Mouse (Mus musculus): ENCODE measurements around the gene Srpk2. TPM values are rescaled to one million over a fixed set of nuclear protein-coding genes. Genes with fewer than 3 reads are reported as not detected.
"Not testable (repeated sequence)": the region's sequence is repeated elsewhere in the genome, so short reads cannot be mapped to it uniquely, and the experiment has no call there.

The Srpk2 gene
- polyA plus RNA-seq, 1 experiment, result 7.8 TPM

- no peak for TF ChIP-seq CTCF (IDR thresholded peaks at IDR 0.05; ENCODE audit: insufficient read depth, low read length)
- TF ChIP-seq POLR2A (IDR thresholded peaks at IDR 0.05; ENCODE audit: borderline replicate concordance, extremely low read depth, low read depth, low read length), result no peak
- H3K4me3 ChIP-seq (replicated peaks; ENCODE audit: extremely low read depth, low read depth, low read length), result no peak overlapping the region
- no peaks in the 10 kb centered on the region for H3K4me1 ChIP-seq (ENCODE audit: control insufficient read depth, insufficient read depth, low read length)
- 81% methylated on average over 4 of the region's 4 CpGs for WGBS
- no peak for DNase-seq
Observed at GRCm38 (mm10) chr5:23577847-23578246, 106.6 kb downstream of the Srpk2 start.

- no peak overlapping the region for H3K4me3 ChIP-seq (replicated peaks; ENCODE audit: extremely low read depth, low read depth, low read length)
- H3K4me1 ChIP-seq (ENCODE audit: control insufficient read depth, insufficient read depth, low read length), result no peaks in the 10 kb centered on the region
- no peak for DNase-seq
- 52% methylated on average over 6 of the region's 6 CpGs for WGBS
- TF ChIP-seq POLR2A (IDR thresholded peaks at IDR 0.05; ENCODE audit: borderline replicate concordance, extremely low read depth, low read depth, low read length), result no peak
- TF ChIP-seq CTCF (IDR thresholded peaks at IDR 0.05; ENCODE audit: insufficient read depth, low read length), result no peak
Observed at GRCm38 (mm10) chr5:23576336-23577094, 107.9 kb downstream of the Srpk2 start.

GRCm38 (mm10) chr5:23573942-23574341 is 110.5 kb downstream of the Srpk2 start:
- 93% methylated on average over 5 of the region's 5 CpGs for WGBS
- Histone ChIP-seq H3K4me3 (replicated peaks; ENCODE audit: extremely low read depth, low read depth, low read length) (no peak overlapping the region), H3K4me1 (ENCODE audit: control insufficient read depth, insufficient read depth, low read length) (no peaks in the 10 kb centered on the region)
- TF ChIP-seq CTCF (IDR thresholded peaks at IDR 0.05; ENCODE audit: insufficient read depth, low read length) (no peak), POLR2A (IDR thresholded peaks at IDR 0.05; ENCODE audit: borderline replicate concordance, extremely low read depth, low read depth, low read length) (no peak)
- no peak for DNase-seq

- TF ChIP-seq POLR2A (IDR thresholded peaks at IDR 0.05; ENCODE audit: borderline replicate concordance, extremely low read depth, low read depth, low read length) (no peak), CTCF (IDR thresholded peaks at IDR 0.05; ENCODE audit: insufficient read depth, low read length) (no peak)
- no peak overlapping the region for H3K4me3 ChIP-seq (replicated peaks; ENCODE audit: extremely low read depth, low read depth, low read length)
- 96% methylated on average over 5 of the region's 5 CpGs for WGBS
- H3K4me1 ChIP-seq (ENCODE audit: control insufficient read depth, insufficient read depth, low read length), result no peaks in the 10 kb centered on the region
- no peak for DNase-seq
Observed at GRCm38 (mm10) chr5:23568188-23568587, 116.2 kb downstream of the Srpk2 start.

- DNase-seq, result no peak
- no peak overlapping the region for H3K4me3 ChIP-seq (replicated peaks; ENCODE audit: extremely low read depth, low read depth, low read length)
- H3K4me1 ChIP-seq (ENCODE audit: control insufficient read depth, insufficient read depth, low read length), result peaks cover 3% of the 10 kb centered on the region; the same call in 1 of the 2 replicates
- 77% methylated on average over 6 of the region's 6 CpGs for WGBS
- TF ChIP-seq CTCF (IDR thresholded peaks at IDR 0.05; ENCODE audit: insufficient read depth, low read length), result no peak
Observed at GRCm38 (mm10) chr5:23566382-23566781, 118.0 kb downstream of the Srpk2 start.

GRCm38 (mm10) chr5:23562278-23563060 is 121.9 kb downstream of the Srpk2 start:
- no peak overlapping the region for H3K4me3 ChIP-seq (replicated peaks; ENCODE audit: extremely low read depth, low read depth, low read length)
- no peak for DNase-seq
- TF ChIP-seq POLR2A (IDR thresholded peaks at IDR 0.05; ENCODE audit: borderline replicate concordance, extremely low read depth, low read depth, low read length), result no peak
- TF ChIP-seq CTCF (IDR thresholded peaks at IDR 0.05; ENCODE audit: insufficient read depth, low read length), result no peak
- peaks cover 3% of the 10 kb centered on the region; the same call in 1 of the 2 replicates for H3K4me1 ChIP-seq (ENCODE audit: control insufficient read depth, insufficient read depth, low read length)
- WGBS, result 29% methylated on average over 4 of the region's 4 CpGs

- DNase-seq, result no peak
- WGBS, result 68% methylated on average over 2 of the region's 2 CpGs
- no peak overlapping the region for H3K4me3 ChIP-seq (replicated peaks; ENCODE audit: extremely low read depth, low read depth, low read length)
- TF ChIP-seq CTCF (IDR thresholded peaks at IDR 0.05; ENCODE audit: insufficient read depth, low read length), result no peak
- TF ChIP-seq POLR2A (IDR thresholded peaks at IDR 0.05; ENCODE audit: borderline replicate concordance, extremely low read depth, low read depth, low read length), result no peak
- H3K4me1 ChIP-seq (ENCODE audit: control insufficient read depth, insufficient read depth, low read length), result peaks cover 3% of the 10 kb centered on the region; the same call in 1 of the 2 replicates
Observed at GRCm38 (mm10) chr5:23561227-23561626, 123.2 kb downstream of the Srpk2 start.

- Histone ChIP-seq H3K4me3 (replicated peaks; ENCODE audit: extremely low read depth, low read depth, low read length) (no peak overlapping the region), H3K4me1 (ENCODE audit: control insufficient read depth, insufficient read depth, low read length) (peaks cover 3% of the 10 kb centered on the region; the same call in 1 of the 2 replicates)
- DNase-seq, result no peak
- TF ChIP-seq POLR2A (IDR thresholded peaks at IDR 0.05; ENCODE audit: borderline replicate concordance, extremely low read depth, low read depth, low read length) (no peak), CTCF (IDR thresholded peaks at IDR 0.05; ENCODE audit: insufficient read depth, low read length) (no peak)
- 80% methylated on average over 4 of the region's 4 CpGs for WGBS
Observed at GRCm38 (mm10) chr5:23560171-23560570, 124.2 kb downstream of the Srpk2 start.

- TF ChIP-seq CTCF (IDR thresholded peaks at IDR 0.05; ENCODE audit: insufficient read depth, low read length) (no peak), POLR2A (IDR thresholded peaks at IDR 0.05; ENCODE audit: borderline replicate concordance, extremely low read depth, low read depth, low read length) (no peak)
- no peaks in the 10 kb centered on the region; the same call in 1 of the 2 replicates for H3K4me1 ChIP-seq (ENCODE audit: control insufficient read depth, insufficient read depth, low read length)
- DNase-seq, result no peak
- WGBS, result 65% methylated on average over 7 of the region's 7 CpGs
- no peak overlapping the region for H3K4me3 ChIP-seq (replicated peaks; ENCODE audit: extremely low read depth, low read depth, low read length)
Observed at GRCm38 (mm10) chr5:23556007-23556770, 128.2 kb downstream of the Srpk2 start.

- 65% methylated on average over 3 of the region's 3 CpGs for WGBS
- DNase-seq; H3K4me3 ChIP-seq (replicated peaks; ENCODE audit: extremely low read depth, low read depth, low read length); H3K4me1 ChIP-seq (ENCODE audit: control insufficient read depth, insufficient read depth, low read length): not testable (repeated sequence)
Observed at GRCm38 (mm10) chr5:23553338-23553737, 131.1 kb downstream of the Srpk2 start.

All from lung, adult 2 months (tissue).